In the genomic region with DNA sequence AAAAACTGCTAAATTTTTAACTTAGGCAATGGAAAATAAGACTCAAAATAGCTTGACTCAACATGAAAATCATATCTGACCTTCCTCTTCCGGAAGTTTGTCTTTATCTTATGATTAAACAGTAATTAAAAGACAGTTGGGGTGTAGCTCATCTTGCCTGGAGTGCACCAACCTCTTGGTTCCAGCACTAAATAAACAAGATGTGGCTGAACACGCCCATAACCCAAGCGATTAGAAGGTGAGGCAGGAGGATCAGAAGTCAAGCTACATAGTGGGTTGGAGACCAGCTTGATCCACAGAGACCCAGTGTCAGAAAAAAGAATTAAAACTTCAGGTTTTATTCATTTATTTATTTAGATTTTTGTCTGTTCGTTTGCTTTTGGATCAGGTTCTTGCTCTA, we compare ENCODE assay signal across 29 mouse cellular contexts. TPM values are rescaled to one million over a fixed set of nuclear protein-coding genes. Genes with fewer than 3 reads are reported as not detected.
A peak's percentile ranks its signal among the peaks of the same experiment; 100 is the strongest.
DNase-seq lines count a peak whose midpoint lies in the region; ATAC-seq lines count a peak whose summit lies in the region.
"Had no signal": no experiment of that assay in that cellular context is flagged by ENCODE, and none has a peak within 500 bp of the region (broad histone marks: within the 10 kb centered on the region; RNA-seq: fewer than 3 reads in every experiment).

No protein-coding gene starts in this region.

- no peak overlapping the region for H3K27ac ChIP-seq in liver, embryonic 11.5 days (ENCODE audit: low read depth, low read length)
- 0 out of 2 replicates have a peak overlapping the region, but pooled peaks have one; percentile 22 for H3K27ac ChIP-seq in liver, embryonic 16.5 days (ENCODE audit: low read length)
- H3K27ac ChIP-seq in hindbrain, embryonic 14.5 days: no peak overlapping the region
- H3K27ac ChIP-seq in forebrain, embryonic 13.5 days: no peak overlapping the region
- H3K27ac ChIP-seq: embryonic facial prominence, embryonic 10.5 days; layer of hippocampus, adult 2 months; limb, embryonic 10.5 days; neural tube, embryonic 13.5 days; stomach, postnatal 0 days had no signal

- WGBS in liver, embryonic 11.5 days: 68% methylated on average over 4 of the region's 4 CpGs
- WGBS in liver, embryonic 16.5 days (ENCODE audit: insufficient replicate concordance): 29% methylated on average over 4 of the region's 4 CpGs
- 86% methylated on average over 4 of the region's 4 CpGs for WGBS in hindbrain, embryonic 14.5 days
- WGBS in forebrain, embryonic 13.5 days: 90% methylated on average over 4 of the region's 4 CpGs

- intact Hi-C loops in heart, postnatal 14 days (cut with DNase I): no loop called here

- no peak overlapping the region for H3K4me2 ChIP-seq in liver, embryonic 11.5 days
- H3K4me2 ChIP-seq in liver, embryonic 16.5 days (ENCODE audit: low read depth, low read length): no peak overlapping the region
- H3K4me2 ChIP-seq in hindbrain, embryonic 14.5 days (replicated peaks): no peak overlapping the region
- no peak overlapping the region for H3K4me2 ChIP-seq in forebrain, embryonic 13.5 days
- H3K4me2 ChIP-seq: neural tube, embryonic 13.5 days had no signal

- 0 out of 2 replicates have a peak, but pooled peaks have one; percentile 51 for ATAC-seq in liver, embryonic 11.5 days (replicated peaks; ENCODE audit: low FRiP score)
- peak; percentile 65 for ATAC-seq in liver, embryonic 16.5 days (ENCODE audit: low read depth)
- ATAC-seq in hindbrain, embryonic 14.5 days (ENCODE audit: low FRiP score): no peak
- no peak for ATAC-seq in forebrain, embryonic 13.5 days
- ATAC-seq: hindbrain, embryonic 16.5 days; intestine, postnatal 0 days had no signal

- H3K9ac ChIP-seq in liver, embryonic 11.5 days (ENCODE audit: low read depth, low read length): no peak overlapping the region
- H3K9ac ChIP-seq in liver, embryonic 16.5 days (ENCODE audit: low read depth, low read length): no peak overlapping the region
- H3K9ac ChIP-seq in hindbrain, embryonic 14.5 days: no peak overlapping the region
- no peak overlapping the region for H3K9ac ChIP-seq in forebrain, embryonic 13.5 days
- H3K9ac ChIP-seq: neural tube, embryonic 13.5 days had no signal

- H3K9me3 ChIP-seq in liver, embryonic 11.5 days (ENCODE audit: control insufficient read depth, low read length): no peaks in the 10 kb centered on the region
- H3K9me3 ChIP-seq in liver, embryonic 16.5 days (replicated peaks; ENCODE audit: control insufficient read depth, low read length): no peaks in the 10 kb centered on the region
- H3K9me3 ChIP-seq in hindbrain, embryonic 14.5 days (ENCODE audit: control insufficient read depth, low read length): no peaks in the 10 kb centered on the region
- no peaks in the 10 kb centered on the region for H3K9me3 ChIP-seq in forebrain, embryonic 13.5 days (replicated peaks)
- H3K9me3 ChIP-seq: embryonic facial prominence, embryonic 10.5 days; G1E; limb, embryonic 10.5 days; megakaryocyte, embryonic 14.5 days; neural tube, embryonic 13.5 days had no signal

- no peak for DNase-seq in liver, embryonic 11.5 days (ENCODE audit: low spot score)
- DNase-seq in liver: no peak
- DNase-seq in induced T-regulatory cell, adult 2 months (ENCODE audit: low read depth): peak; percentile 85
- DNase-seq in right cerebral cortex, postnatal 4 days: no peak
- DNase-seq in hindbrain, embryonic 14.5 days (ENCODE audit: low spot score): no peak
- no peak for DNase-seq in heart, postnatal 14 days
- DNase-seq: adrenal gland, postnatal 14 days; cerebellum, adult 2 months; kidney, postnatal 25 days; lung, postnatal 14 days; midbrain, embryonic 14.5 days; retina, postnatal 1 day; thymus, adult 2 months had no signal

- H3K4me3 ChIP-seq in liver, embryonic 11.5 days (ENCODE audit: low read depth, low read length): no peak overlapping the region
- H3K4me3 ChIP-seq in liver, embryonic 16.5 days (ENCODE audit: low read depth, low read length): no peak overlapping the region
- H3K4me3 ChIP-seq in hindbrain, embryonic 14.5 days (replicated peaks; ENCODE audit: low read length): no peak overlapping the region
- no peak overlapping the region for H3K4me3 ChIP-seq in forebrain, embryonic 13.5 days
- H3K4me3 ChIP-seq: embryonic facial prominence, embryonic 10.5 days; layer of hippocampus, adult 2 months; limb, embryonic 10.5 days; megakaryocyte, embryonic 14.5 days; neural tube, embryonic 13.5 days had no signal

- H3K27me3 ChIP-seq in liver, embryonic 11.5 days (replicated peaks; ENCODE audit: control insufficient read depth, insufficient read depth, low read length): no peaks in the 10 kb centered on the region
- no peaks in the 10 kb centered on the region for H3K27me3 ChIP-seq in liver, embryonic 16.5 days (ENCODE audit: control insufficient read depth, insufficient read depth, low read depth, low read length)
- H3K27me3 ChIP-seq in hindbrain, embryonic 14.5 days (ENCODE audit: control insufficient read depth, insufficient read depth, low read length): no peaks in the 10 kb centered on the region
- no peaks in the 10 kb centered on the region for H3K27me3 ChIP-seq in forebrain, embryonic 13.5 days
- H3K27me3 ChIP-seq: CH12.LX; megakaryocyte, embryonic 14.5 days; neural tube, embryonic 13.5 days had no signal

- H3K4me1 ChIP-seq in liver, embryonic 11.5 days (replicated peaks; ENCODE audit: control insufficient read depth, insufficient read depth, low read length): peaks cover 12% of the 10 kb centered on the region
- peaks cover 26% of the 10 kb centered on the region for H3K4me1 ChIP-seq in liver, embryonic 16.5 days (ENCODE audit: control insufficient read depth, low read depth, low read length)
- H3K4me1 ChIP-seq in hindbrain, embryonic 14.5 days (replicated peaks; ENCODE audit: control insufficient read depth, insufficient read depth, low read length): no peaks in the 10 kb centered on the region
- peaks cover under 1% of the 10 kb centered on the region; the same call in 1 of the 2 replicates for H3K4me1 ChIP-seq in forebrain, embryonic 13.5 days

- no peaks in the 10 kb centered on the region for H3K36me3 ChIP-seq in liver, embryonic 11.5 days (ENCODE audit: control insufficient read depth, insufficient read depth, low read length)
- H3K36me3 ChIP-seq in liver, embryonic 16.5 days (ENCODE audit: control insufficient read depth, insufficient read depth): no peaks in the 10 kb centered on the region
- no peaks in the 10 kb centered on the region for H3K36me3 ChIP-seq in hindbrain, embryonic 14.5 days (replicated peaks; ENCODE audit: control insufficient read depth, insufficient read depth)
- no peaks in the 10 kb centered on the region for H3K36me3 ChIP-seq in forebrain, embryonic 13.5 days (ENCODE audit: poor library complexity, severe bottlenecking)
- H3K36me3 ChIP-seq: embryonic facial prominence, embryonic 10.5 days; G1E; limb, embryonic 10.5 days; neural tube, embryonic 13.5 days had no signal

RNA-seq across cellular contexts. Expression of a gene that starts 3.4 kb away (rescaled TPM):
- polyA plus RNA-seq in liver, embryonic 11.5 days (2014; fragmentation: Nextera tagmentation; extraction: Ambion mirVana): not detected in 2 replicates
- polyA plus RNA-seq in liver, embryonic 16.5 days (2015; fragmentation: Nextera tagmentation; extraction: Ambion mirVana): 0.58 TPM in 1 of 2 replicates, not detected in the other
- not detected in 2 replicates for polyA plus RNA-seq in hindbrain, embryonic 14.5 days (2014; fragmentation: Nextera tagmentation; extraction: Ambion mirVana)
- polyA plus RNA-seq in forebrain, embryonic 13.5 days (2015; fragmentation: Nextera tagmentation; extraction: Ambion mirVana): not detected in 2 replicates
- total RNA-seq in heart, postnatal 14 days (2021): not detected
- total RNA-seq: adrenal gland, postnatal 14 days; CH12.LX; gastrocnemius, adult 18-20 months; layer of hippocampus, adult 2 months; layer of hippocampus, postnatal 25 days had no signal
- polyA plus RNA-seq: embryonic facial prominence, embryonic 10.5 days; forebrain, embryonic 11.5 days; G1E; hindbrain, embryonic 16.5 days; kidney, embryonic 14.5 days; limb, embryonic 10.5 days; midbrain, embryonic 14.5 days; neural tube, embryonic 13.5 days had no signal

RNA-seq across cellular contexts. Expression of a gene that starts 7.5 kb away (rescaled TPM):
- polyA plus RNA-seq in liver, embryonic 11.5 days (2014; fragmentation: Nextera tagmentation; extraction: Ambion mirVana): 12.3 and 13.7 TPM in 2 replicates
- polyA plus RNA-seq in liver, embryonic 16.5 days (2015; fragmentation: Nextera tagmentation; extraction: Ambion mirVana): 8.1 and 8.7 TPM in 2 replicates
- 1.7 and 1.9 TPM in 2 replicates for polyA plus RNA-seq in hindbrain, embryonic 14.5 days (2014; fragmentation: Nextera tagmentation; extraction: Ambion mirVana)
- 0.91 and 1.0 TPM in 2 replicates for polyA plus RNA-seq in forebrain, embryonic 13.5 days (2015; fragmentation: Nextera tagmentation; extraction: Ambion mirVana)
- 1 to 10 TPM; 1.4 to 3.0 TPM for total RNA-seq in heart, postnatal 14 days (2021)

RNA-seq across cellular contexts. Expression of a gene that starts 38.3 kb away (rescaled TPM):
- 43.8 and 44.2 TPM in 2 replicates for polyA plus RNA-seq in liver, embryonic 11.5 days (2014; fragmentation: Nextera tagmentation; extraction: Ambion mirVana)
- 74.1 and 76.6 TPM in 2 replicates for polyA plus RNA-seq in liver, embryonic 16.5 days (2015; fragmentation: Nextera tagmentation; extraction: Ambion mirVana)
- polyA plus RNA-seq in hindbrain, embryonic 14.5 days (2014; fragmentation: Nextera tagmentation; extraction: Ambion mirVana): 0.55 and 0.87 TPM in 2 replicates
- polyA plus RNA-seq in forebrain, embryonic 13.5 days (2015; fragmentation: Nextera tagmentation; extraction: Ambion mirVana): 0.67 and 0.96 TPM in 2 replicates
- total RNA-seq in heart, postnatal 14 days (2021): not detected
- total RNA-seq: layer of hippocampus, adult 2 months had no signal

RNA-seq across cellular contexts. Expression of a gene that starts 41.4 kb away (rescaled TPM):
- 152 and 170 TPM in 2 replicates for polyA plus RNA-seq in liver, embryonic 11.5 days (2014; fragmentation: Nextera tagmentation; extraction: Ambion mirVana)
- polyA plus RNA-seq in liver, embryonic 16.5 days (2015; fragmentation: Nextera tagmentation; extraction: Ambion mirVana): 102 and 103 TPM in 2 replicates
- 20.3 and 24.6 TPM in 2 replicates for polyA plus RNA-seq in hindbrain, embryonic 14.5 days (2014; fragmentation: Nextera tagmentation; extraction: Ambion mirVana)
- polyA plus RNA-seq in forebrain, embryonic 13.5 days (2015; fragmentation: Nextera tagmentation; extraction: Ambion mirVana): 135 and 143 TPM in 2 replicates
- 1 to 10 TPM; 4.6 to 8.2 TPM for total RNA-seq in heart, postnatal 14 days (2021)

RNA-seq across cellular contexts. Expression of a gene that starts 53.9 kb away (rescaled TPM):
- polyA plus RNA-seq in liver, embryonic 11.5 days (2014; fragmentation: Nextera tagmentation; extraction: Ambion mirVana): 12.7 and 14.4 TPM in 2 replicates
- 5.5 and 6.3 TPM in 2 replicates for polyA plus RNA-seq in liver, embryonic 16.5 days (2015; fragmentation: Nextera tagmentation; extraction: Ambion mirVana)
- polyA plus RNA-seq in hindbrain, embryonic 14.5 days (2014; fragmentation: Nextera tagmentation; extraction: Ambion mirVana): not detected in 2 replicates
- polyA plus RNA-seq in forebrain, embryonic 13.5 days (2015; fragmentation: Nextera tagmentation; extraction: Ambion mirVana): 0.08 TPM in 1 of 2 replicates, not detected in the other
- 1 to 10 TPM in 1 of 2 experiments, under 1 TPM in 1; 0.38 to 2.0 TPM for total RNA-seq in heart, postnatal 14 days (2021)
- polyA plus RNA-seq: hindbrain, embryonic 16.5 days; midbrain, embryonic 14.5 days had no signal

Comparison
In these comparisons a context has a peak if more than half of its experiments do, and no peak if none do; other contexts are left out.
1. ATAC-seq: peak in liver, embryonic 11.5 days (single experiment) and liver, embryonic 16.5 days (single experiment); none in hindbrain, embryonic 14.5 days (single experiment) and forebrain, embryonic 13.5 days (single experiment).
2. RNA of a gene that starts 38.3 kb away (polyA plus RNA-seq): 74.1 to 76.6 TPM in liver, embryonic 16.5 days and 43.8 to 44.2 TPM in liver, embryonic 11.5 days; 0.67 to 0.96 TPM in forebrain, embryonic 13.5 days and 0.55 to 0.87 TPM in hindbrain, embryonic 14.5 days; every median in the first group is over 10 times any median in the second.